Mouse (Mus musculus) frontal cortex, adult (tissue): ENCODE data around the gene Gm4792.

Experiments
- ATAC-seq: cut with Nextera tagmentation; 2 replicates; pipeline ENCODE4 v1.9.2; 2017; ENCODE audit warnings: mild to moderate bottlenecking, moderate library complexity, mixed read lengths; ENCODE audit not compliant: low TSS enrichment

Gene Gm4792

DNA sequence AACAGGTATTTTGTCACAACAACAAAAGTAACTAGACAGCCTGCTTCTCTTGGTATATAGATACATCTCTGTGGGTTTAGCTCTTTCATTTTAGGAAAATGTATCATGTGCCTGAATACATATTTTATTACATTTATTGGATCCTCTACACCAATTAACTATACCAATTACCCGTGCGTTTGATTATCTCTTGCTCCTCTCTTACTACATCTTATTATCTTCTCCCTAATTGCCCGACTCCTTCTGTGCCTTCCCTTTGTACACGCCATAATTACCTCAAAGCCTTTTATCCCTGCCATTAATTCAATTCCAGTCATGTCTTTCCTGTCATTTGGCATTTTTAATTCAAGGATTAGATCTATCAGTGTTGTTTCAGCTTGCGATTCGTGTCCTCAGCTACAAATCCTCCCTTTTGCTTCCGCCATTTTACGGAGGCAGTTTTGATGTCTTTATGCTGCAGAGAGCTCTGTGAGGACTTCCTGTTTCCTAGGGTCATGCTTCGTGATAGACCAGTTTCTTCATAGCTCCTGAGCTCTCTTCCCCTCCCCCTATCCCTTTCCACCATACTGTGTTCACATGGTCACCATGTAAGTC lies 5.7 kb upstream of the Gm4792 start:
- no peak for ATAC-seq

DNA sequence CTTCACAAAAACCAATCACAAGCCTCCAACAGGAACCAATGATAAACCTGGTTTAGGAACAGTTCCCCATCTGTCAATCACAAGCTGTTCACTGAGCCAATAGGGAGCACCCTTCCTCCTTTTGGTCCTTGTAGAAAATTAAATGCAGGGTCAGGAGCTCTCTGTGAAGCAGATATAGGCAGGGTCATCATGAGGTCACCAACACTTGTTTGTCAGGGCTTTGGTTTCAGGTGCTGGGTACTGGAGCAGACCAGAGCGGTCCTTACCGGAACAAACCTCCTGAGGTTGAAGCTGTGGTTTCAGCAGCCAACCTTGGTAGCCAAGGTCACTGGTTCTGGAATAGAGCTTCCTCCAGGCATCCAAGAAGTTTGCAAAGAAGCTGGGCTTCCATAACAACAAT lies 798 bp upstream of the Gm4792 start:
- no peak for ATAC-seq

DNA sequence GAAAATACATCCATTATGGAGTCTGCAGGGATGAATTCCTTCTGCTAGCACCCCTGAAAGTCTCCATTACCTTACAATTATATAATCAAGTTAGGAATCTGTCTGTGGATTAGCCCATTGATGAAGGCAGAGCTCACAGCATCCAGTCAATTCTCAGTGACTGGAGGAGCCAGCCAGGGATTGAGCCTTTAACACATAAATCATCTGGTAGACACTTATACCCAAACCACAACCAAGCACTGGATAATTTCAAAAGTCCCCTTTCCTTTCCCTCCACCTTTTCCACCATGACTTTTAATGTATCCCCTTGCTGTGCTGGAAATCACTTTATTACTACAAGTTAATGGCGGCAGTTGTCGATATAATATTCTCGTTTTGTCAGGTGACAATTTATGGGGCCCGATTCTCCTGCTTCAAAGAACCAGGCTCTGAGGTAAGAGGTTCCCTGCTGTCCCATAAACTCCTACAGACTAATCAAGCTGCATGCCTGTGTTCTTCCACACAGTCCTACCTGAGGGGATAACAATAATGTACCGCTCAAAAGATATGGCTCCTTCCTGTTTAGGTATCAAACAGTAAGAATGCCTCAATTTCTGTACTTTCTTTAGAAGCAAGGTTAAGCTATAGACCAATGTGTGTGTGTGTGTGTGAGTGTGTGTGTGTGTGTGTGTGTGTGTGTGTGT lies 2.4 kb downstream of the Gm4792 start:
- ATAC-seq: no peak

DNA sequence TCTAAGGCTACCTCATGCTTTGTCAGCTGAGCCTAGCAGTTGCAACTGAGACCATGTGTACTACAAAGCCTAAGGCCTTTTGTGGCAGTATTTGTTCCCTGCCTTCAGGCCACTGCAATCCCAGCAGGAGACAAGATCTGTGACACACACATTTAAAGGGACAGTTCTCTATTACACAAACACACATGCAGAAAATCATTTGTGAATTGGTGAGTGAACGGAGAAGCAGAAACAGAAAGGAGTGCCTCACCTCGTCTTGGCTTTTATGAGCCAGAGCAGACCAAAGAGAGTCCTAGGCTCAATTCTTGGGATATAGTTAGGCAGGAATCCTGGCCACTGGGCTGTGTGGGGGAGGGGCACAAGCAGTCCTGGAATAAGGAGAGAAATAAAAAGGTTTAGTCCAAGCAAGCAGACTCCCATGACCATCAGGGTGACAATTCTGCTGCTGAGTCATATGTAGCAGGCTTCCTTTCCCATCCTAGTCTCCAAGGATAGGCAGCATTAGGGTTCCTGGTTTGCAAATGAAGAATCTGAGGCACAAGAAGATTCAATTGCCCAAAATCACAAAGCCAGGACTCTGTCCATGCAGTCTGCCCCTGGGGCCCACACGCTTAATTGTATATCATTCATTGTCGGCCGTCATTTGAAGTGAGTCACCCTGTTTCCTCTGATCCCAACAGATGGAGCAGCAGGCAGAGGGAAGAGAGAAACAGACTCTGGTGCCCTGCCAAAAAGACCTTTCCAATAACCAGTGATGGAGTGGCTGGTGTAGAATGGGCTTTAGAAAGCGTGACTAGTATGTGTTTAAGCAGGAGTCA lies 3.4 kb downstream of the Gm4792 start:
- ATAC-seq: no peak

GRCm38 (mm10) chr10:94294437-94294836 lies 4.1 kb downstream of the Gm4792 start:
- no peak for ATAC-seq

- ATAC-seq: no peak
These were observed 15.7 kb downstream of the Gm4792 start for GRCm38 (mm10) chr10:94282797-94283196.

- no peak for ATAC-seq
These were observed 16.3 kb downstream of the Gm4792 start for GRCm38 (mm10) chr10:94282179-94282578.

- no peak for ATAC-seq
These were observed 22.0 kb downstream of the Gm4792 start for GRCm38 (mm10) chr10:94276511-94276910.

DNA sequence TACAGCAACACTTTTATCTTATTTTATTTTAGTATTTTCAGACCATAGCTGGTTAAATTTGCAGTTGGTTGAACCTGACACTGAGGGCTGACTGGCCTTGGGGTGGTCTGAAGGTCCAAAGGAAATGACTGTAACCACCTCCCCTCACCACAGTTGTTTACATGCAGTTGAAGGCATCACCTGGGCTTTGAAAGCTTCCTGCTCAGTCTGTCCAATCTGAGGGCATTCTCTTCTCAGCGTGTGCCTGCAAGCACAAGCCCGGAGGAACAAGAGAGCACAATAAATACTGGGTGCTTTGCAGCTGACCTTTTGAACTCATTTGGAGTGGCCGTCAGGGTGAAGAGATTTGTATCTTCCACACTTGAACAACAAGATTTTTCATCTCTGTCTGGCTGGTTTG lies 23.2 kb downstream of the Gm4792 start:
- no peak for ATAC-seq

DNA sequence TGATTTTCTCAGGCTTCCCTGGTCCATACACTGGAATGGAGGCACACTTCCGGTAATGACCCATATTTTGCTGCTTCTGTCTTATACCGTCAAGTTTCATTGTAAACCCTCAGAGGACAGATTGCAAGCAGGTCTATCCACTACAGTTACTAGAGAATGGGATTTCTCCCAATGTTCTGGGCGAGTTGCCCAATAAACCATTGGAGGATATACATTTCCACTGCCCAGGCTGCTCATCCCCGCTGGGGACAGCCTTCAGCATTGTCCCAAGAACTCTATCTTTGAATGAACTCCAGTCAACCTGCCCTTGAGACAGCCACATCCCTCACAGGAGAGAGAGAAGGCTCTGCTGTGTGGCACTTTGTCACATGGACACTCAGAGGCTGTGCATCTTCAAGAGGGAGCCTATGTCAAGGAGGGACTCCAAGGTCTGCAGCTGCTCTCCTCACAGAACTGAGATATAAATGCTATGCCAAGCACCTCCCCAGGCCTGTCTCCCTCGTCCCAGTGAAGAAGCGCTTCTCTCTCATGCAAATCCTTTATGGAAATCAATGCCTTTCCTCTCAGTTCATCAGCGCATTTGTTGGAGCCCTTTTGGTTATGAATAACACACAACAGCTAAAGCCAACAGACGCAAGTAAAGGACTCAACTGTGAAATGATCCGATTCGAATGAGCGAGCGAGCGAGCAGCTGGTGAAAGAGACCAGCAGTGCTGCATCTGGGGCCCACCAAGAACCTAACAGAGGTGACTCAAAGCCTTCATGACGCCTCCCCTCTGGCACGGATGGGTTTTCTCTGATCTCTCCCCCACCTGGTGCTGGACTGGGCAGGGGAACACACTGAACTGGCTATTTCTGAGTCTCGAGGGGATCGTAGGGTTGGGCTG lies 32.6 kb downstream of the Gm4792 start:
- peak; percentile 50 for ATAC-seq

DNA sequence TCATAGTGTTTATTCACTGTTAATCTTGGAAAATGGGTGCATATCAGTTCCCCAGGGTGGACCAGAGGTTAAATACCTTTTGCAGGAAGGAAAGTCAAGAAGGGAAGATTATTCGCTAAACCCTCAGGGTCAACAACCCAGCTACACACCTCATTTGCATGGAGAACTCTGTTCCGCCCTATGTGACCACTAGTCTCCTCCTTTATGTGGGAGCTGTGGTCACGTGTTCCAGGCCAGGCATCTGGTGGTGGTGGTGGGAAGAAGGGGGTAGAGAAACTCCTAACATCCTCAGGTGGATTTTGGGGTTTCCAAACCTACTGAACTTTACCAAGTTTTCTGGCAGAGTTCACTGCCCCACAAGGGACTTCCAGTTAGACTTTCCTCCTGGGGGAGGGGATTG lies 35.3 kb downstream of the Gm4792 start:
- no peak for ATAC-seq

DNA sequence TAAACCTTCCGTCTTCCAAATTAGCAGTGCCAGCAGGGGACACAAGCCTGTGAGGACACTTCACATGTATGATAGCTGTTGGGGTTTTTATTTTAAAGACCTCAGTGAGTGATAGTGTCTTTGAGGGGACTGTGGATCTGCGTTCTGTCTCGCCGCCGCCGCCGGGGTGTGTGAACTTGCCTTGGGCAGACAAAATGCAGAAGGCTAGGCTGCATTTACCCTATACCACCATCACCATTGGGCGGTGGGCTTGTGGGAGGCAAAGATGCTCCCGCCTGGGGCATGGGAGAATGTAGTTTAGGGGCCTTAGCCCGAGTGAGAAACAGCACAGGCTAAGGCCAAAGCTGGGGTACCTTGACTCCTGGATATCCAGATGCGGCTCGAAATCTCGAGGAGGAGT lies 35.9 kb downstream of the Gm4792 start:
- no peak for ATAC-seq

- no peak for ATAC-seq
These were observed 38.0 kb downstream of the Gm4792 start for GRCm38 (mm10) chr10:94260544-94260943.

DNA sequence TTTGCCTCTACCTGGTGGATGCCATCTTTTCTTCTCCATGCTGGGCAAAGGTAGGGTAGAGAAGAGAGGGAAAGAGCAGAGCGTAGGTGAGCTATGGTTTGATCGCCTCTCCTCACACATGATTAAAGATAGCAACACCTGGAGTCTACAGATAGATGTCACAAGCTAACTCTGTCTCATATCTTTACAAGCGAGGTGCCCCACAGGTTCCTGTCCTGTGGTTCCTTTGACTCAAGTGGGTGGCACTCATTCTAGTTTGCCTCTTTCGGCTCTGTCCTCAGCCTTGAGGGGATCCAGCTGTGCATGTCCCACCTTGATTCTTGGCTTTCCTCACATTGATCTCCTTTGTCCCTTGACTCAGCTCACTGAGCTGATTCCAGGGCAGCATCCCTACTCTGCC lies 42.0 kb downstream of the Gm4792 start:
- no peak for ATAC-seq

GRCm38 (mm10) chr10:94255744-94256143 lies 42.8 kb downstream of the Gm4792 start:
- ATAC-seq: no peak

DNA sequence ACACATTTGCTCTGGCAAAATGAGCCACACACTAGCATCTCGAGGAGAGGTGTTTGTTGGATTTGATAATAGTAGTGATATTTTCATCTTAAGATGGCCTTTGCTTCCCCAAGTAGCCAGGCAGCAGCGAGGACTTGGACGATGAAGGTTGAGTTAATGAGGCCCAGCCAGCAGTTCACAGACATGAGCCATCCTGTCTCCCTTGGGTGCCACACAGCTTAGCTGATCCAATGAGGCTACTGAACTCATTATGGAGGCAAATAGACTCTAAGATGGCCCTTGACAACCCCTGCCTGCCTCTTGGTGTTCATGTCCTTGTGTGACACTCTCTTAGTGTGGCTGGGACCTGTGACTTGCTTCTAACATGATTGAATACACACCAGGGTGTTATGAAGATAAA lies 43.7 kb downstream of the Gm4792 start:
- ATAC-seq: no peak

- no peak for ATAC-seq
These were observed 45.2 kb downstream of the Gm4792 start for GRCm38 (mm10) chr10:94253260-94253807.

- ATAC-seq: peak; percentile 62
These were observed 48.7 kb downstream of the Gm4792 start for GRCm38 (mm10) chr10:94249575-94250456.

DNA sequence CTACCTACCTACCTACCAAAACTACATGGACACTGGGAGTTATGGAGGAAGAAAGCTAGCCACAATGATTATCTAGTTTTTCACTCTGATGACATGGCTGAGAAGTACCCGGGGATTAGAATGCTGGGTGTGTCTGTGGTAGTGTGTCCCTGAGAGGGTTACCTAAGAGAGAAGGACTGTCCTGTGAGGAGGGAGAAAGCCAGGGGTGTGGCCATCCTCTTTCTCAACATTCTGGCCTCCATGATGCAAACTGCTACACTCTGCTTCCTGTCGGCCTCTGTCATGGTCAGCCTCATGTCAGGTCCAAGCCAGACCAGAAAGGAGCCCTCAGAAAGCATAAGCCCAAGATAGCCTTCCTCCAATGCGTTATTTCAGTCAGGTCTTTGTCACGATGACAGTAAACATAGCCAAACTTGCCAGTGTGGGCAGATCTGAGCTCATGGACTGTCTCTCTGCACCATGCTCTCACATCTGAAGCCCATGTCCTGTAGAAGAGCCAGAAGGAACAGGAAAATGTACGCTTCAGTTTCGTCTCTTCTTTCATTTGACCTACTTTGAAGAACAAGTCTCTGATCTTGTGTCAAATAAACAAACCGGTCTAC lies 50.7 kb downstream of the Gm4792 start:
- peak; percentile 69 for ATAC-seq
